12 mouse cellular contexts compared by ENCODE assay signal in genomic region chr6:110664436-110664835, GRCm38 (mm10).
"Had no signal": no experiment of that assay in that cellular context is flagged by ENCODE, and none has a peak within 500 bp of the region (broad histone marks: within the 10 kb centered on the region; RNA-seq: fewer than 3 reads in every experiment).

No protein-coding gene starts in this region.

- DNase-seq: retina, postnatal 1 day; right cerebral cortex, adult 18-20 months; right cerebral cortex, postnatal 14 days; right cerebral cortex, postnatal 25 days; right cerebral cortex, postnatal 4 days; spleen, adult 18-20 months; thymus, adult 18-20 months; thymus, adult 2 months; thymus, postnatal 14 days; thymus, postnatal 25 days; thymus, postnatal 36 days; thymus, postnatal 4 days had no signal
